Mouse (Mus musculus) embryonic fibroblast, embryonic 13.5 days (primary cell): Measurements from ENCODE around the gene Rasgef1b.

Experiments used
- CTCF ChIP-seq: IDR thresholded peaks from 2 replicates; pipeline ENCODE4 v1.5.1; 2011; ENCODE audit warnings: mild to moderate bottlenecking, control low read depth, low read length, moderate library complexity, borderline replicate concordance; ENCODE audit not compliant: insufficient read depth
- POLR2A ChIP-seq: IDR thresholded peaks from 2 replicates; pipeline ENCODE4 v1.6.1; 2011; ENCODE audit warnings: low read depth, mild to moderate bottlenecking, control low read depth, low read length, moderate library complexity

GRCm38 (mm10) chr5:99413391-99413790 is 315.5 kb downstream of the Rasgef1b start:
- TF ChIP-seq CTCF (no peak), POLR2A (no peak)
